Mouse (Mus musculus) spleen, postnatal 4 days (tissue): ENCODE results near the gene Tnip1.

Experiments used
- DNase-seq, 2 experiments: peaks; one replicate each; pipeline ENCODE4 v3.0.0; 2022; ENCODE audit warnings: low spot score in 2 of 2

Gene Tnip1

GRCm38 (mm10) chr11:54934198-54934597 is 28.5 kb downstream of the Tnip1 start:
- no peak for DNase-seq

- no peak for DNase-seq
These were observed 30.2 kb downstream of the Tnip1 start for GRCm38 (mm10) chr11:54932540-54932939.

DNA sequence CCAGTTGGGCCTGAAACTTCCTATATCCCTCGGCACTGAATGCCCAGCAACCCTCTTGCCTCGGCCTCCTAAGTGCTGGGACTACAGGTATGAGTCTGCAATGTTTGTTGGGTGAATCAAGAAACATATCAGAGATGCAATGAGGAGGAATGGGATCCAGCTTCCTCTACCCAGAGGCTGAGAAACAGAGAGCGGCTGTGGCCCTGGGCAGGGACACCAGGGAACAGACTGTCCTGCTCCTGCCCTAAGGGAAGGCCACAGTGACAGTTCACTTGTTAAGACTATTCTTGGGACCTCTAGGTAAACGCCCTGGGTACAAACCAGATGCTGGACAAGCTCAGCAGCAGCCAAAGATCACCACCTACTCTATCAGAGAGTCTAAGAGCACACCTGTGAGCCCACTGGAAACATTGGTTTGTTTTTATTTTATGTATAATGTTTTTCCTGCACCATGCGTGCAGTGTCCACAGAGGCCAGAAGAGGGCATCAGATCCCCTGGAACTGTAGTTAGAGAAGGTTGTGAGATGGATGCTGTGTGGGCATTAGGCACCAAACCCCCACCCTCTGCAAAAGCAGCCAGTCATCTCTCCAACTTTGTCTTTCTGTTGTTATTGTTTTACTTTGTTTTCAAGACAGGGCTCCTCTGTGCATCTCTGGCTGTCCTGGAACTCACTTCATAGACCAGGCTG is 31.2 kb downstream of the Tnip1 start:
- peak; percentile 36 to 77 for DNase-seq

GRCm38 (mm10) chr11:54930318-54930979 is 32.3 kb downstream of the Tnip1 start:
- DNase-seq = no peak

DNA sequence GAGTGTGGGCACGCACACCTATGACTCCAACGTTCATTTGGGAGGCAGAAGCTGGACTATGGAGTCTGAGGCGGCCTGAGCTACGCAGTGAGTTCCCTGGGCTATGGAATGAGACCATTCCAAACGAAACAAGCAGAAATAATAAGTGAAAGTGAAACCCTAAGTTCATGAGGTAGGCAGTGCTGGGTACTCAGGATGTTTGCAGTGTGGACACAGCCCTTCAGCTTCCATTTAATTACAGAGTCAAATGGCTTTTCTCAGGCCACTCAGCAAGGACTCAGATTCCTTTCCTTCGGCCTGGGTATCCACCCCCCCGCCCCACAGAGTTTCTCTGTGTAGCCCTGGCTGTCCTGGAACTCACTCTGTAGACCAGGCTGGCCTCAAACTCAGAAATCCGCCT is 33.0 kb downstream of the Tnip1 start:
- DNase-seq = no peak

- DNase-seq = no peak
These were observed 33.4 kb downstream of the Tnip1 start for GRCm38 (mm10) chr11:54929290-54929689.

- DNase-seq = no peak
These were observed 33.8 kb downstream of the Tnip1 start for GRCm38 (mm10) chr11:54928886-54929285.

GRCm38 (mm10) chr11:54928219-54928618 is 34.5 kb downstream of the Tnip1 start:
- no peak for DNase-seq

- DNase-seq = peak; percentile 58 to 85
These were observed 35.2 kb downstream of the Tnip1 start for GRCm38 (mm10) chr11:54927346-54928140.

- DNase-seq = no peak
These were observed 38.6 kb downstream of the Tnip1 start for GRCm38 (mm10) chr11:54924145-54924544.

DNA sequence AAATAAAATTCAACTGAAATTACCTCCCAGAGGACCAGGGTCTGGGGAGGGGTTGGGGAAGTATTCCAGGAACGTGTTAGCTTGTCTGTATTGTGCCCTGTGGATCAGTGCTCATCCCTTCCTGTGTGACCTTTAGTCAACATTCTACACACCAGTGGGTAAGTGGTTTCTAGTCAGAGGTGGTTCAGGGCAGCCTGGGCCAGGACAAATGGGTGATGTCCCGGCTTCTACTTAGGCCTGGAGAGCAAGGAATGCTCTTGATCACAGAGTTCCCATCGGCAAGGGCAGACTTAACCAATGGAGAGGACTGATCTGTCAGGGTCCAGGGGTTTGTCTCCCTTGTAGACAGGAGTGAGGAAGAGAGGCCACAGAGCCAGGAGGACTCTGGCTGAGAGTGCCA is 40.2 kb downstream of the Tnip1 start:
- no peak for DNase-seq

GRCm38 (mm10) chr11:54921798-54922197 is 40.9 kb downstream of the Tnip1 start:
- DNase-seq = no peak

DNA sequence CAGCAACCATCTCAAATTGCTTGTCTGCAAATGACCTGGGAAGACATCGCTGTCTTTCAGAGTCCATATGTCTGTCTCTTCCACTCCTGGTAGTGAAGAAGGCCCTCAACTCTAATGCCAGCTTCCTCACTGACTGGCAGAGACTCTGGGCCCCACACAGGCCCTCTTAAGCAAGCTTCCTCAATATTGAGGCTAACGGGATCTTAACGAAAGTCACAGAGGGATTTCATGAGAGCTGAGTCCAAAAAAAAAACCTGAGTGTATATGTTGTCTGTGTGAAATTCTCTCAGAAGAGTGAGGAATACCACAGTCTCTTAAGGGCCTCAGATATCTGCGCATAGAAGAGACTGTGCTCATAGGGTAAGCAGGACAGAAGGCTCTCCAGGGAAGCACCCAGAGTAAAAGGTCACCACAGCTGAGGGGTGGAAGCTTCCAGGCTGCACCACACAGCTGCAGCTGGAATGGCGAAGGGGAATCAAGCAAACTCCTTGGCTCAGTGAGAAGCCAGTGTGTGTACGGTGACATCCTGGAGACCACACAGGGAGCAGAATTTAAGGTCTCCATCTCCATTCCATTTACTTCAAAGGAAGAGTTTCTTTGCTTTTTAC is 41.6 kb downstream of the Tnip1 start:
- DNase-seq = no peak

DNA sequence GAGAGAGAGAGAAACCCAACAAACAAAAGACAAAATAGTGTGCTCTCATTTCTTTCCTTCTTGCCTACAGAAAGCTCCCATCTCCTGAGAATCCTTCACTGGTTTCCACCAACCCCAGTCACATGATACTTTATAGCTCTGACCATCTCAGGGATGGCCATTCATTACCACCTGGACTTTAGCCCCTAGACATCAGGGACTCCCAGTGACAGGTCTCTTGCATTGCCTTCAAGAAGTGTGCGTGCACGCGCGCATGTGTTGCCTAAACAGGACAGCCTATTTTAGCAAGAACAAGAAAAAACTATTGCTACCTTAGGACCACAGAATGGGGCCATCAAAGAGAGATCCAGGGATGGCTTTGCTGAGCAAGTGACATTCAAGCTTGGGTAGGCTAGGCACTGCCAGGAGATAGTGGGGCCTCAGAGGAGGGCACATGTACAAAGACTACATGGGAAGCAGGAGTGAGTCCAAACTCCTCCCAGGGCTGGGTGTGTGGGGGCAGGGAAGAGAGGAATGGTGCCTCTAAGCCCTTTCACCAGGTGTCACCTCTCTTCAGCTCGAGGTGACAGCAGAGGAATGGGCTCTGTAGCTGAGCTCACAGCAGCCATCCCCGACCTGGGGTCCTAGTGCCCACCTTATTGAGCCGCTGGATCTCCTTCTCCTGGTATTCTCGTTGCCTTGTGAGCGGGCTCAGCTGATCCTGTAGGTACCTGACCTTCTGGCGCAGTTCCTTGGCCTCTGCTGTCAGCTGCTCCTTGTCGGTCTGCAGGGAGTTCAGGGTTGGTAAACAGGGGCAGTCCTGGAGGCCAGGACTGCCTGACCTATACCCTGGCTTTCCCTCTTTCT is 42.4 kb downstream of the Tnip1 start:
- DNase-seq = peak in 1 of 2 experiments; percentile 58

GRCm38 (mm10) chr11:54918273-54918672 is 44.4 kb downstream of the Tnip1 start:
- DNase-seq = no peak

GRCm38 (mm10) chr11:54917461-54917860 is 45.3 kb downstream of the Tnip1 start:
- no peak for DNase-seq

DNA sequence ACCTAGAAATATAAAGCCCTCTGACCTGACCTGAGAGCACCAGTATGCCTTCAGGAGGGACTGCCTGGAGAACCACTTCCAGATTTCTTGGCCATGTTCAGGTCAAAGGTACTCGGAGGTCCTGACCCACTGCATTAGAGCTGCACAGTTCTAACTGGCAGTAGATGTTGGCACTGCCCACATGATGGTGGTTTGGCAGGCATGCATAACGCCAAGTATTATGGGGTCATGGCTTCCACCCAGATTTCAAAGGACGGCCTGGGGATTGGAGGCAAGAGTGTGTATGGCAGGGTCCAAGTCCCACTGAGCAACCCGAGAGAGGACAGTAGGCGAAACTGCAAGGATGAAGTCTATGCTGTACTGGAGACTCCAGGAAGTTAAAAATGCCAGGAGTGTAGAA is 48.9 kb downstream of the Tnip1 start:
- no peak for DNase-seq

DNA sequence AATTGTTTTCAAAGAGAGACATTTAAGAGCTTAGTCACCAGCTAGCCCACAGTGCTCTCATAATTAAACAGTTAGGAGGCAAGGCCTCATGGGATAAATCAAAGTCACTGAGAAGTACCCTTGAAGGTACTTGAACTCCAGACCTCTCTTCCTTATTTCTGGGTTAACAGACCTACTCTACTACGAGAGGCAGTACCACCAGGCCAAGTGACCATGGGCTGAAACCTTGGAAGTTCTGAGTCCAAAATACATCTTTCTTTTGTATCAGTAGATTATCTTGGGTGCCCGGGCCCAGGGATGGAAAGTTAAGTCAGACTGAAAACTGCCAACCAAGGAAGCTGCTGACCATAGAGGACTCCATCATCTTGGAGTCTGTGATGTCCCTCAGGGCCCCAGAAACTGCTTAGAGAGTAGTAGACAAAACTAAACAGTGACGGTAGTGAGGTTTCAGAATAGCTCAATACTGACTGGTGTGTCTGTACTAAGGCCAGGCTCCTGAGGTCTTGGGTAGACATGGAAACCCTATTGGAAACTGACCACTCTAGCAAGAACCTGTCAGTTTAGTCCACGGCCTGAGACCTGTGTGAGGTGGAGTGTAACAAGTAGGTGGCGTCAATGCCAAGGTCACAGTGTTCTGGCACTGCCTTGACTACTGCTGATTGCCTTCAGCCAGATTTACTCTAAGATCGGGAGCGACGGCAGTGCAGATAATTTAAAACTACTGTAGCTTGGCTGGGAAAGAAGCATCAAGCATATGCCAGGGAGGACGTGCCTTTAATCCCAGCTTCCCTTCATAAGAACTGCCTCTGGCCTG is 50.0 kb downstream of the Tnip1 start:
- DNase-seq = no peak

GRCm38 (mm10) chr11:54911671-54912502 is 50.8 kb downstream of the Tnip1 start:
- DNase-seq = no peak

DNA sequence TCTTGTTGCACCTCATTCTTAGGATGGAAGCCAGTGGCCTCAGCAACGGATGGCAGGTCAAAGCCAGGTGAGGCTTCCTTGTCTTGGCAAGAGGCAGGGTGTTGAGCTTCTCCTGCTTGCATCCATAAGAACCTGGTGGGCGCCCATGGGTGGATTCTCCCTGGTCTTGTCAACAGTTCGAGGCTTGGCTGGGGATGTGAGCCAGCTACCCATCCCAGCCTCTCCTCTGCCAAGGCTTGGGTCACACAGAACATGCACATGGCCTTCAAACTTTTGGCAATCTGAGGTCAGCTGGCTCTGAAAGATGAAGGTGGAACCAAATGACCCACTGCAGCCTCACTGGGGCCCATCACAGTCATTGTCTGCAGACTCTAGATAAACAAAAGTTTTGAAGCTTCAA is 51.5 kb downstream of the Tnip1 start:
- DNase-seq = no peak
